Mouse (Mus musculus) brain, embryonic 14.5 days (tissue): ENCODE results near the gene Abhd17b.

ENCODE experiments used
- CTCF ChIP-seq: fragments of 200-500 bp; IDR thresholded peaks from 2 replicates; pipeline ENCODE4 v1.5.1; 2012; ENCODE audit warnings: inconsistent platforms, mild to moderate bottlenecking, moderate library complexity, borderline replicate concordance; ENCODE audit not compliant: insufficient read depth, insufficient read length; ENCODE audit errors: extremely low read depth
- POLR2A ChIP-seq: fragments of 200-500 bp; IDR thresholded peaks from 2 replicates; pipeline ENCODE4 v1.6.1; 2012; ENCODE audit warnings: mild to moderate bottlenecking, inconsistent platforms, borderline replicate concordance; ENCODE audit not compliant: poor library complexity, insufficient read depth, insufficient read length, severe bottlenecking; ENCODE audit errors: extremely low read depth

DNA sequence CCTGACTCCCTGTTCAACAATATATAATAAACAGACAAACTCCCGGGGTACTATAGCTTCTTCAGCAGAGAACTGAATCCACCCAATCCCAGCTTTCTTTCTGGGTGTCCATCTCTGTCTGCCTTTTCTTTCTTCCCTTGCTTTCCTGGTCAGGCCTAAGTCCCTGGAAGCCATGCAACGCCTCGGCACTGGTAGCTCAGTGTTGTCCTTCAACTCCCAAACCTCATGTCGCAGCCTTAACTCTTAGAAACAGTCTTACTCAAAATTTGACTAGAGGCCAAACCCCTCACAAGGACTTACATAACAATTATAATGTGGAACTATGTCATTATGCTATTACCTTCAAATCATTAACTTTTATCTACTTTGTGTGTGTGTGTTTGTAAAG is 28.8 kb upstream of the Abhd17b start:
- TF ChIP-seq CTCF (no peak), POLR2A (no peak)
